In the genomic region with DNA sequence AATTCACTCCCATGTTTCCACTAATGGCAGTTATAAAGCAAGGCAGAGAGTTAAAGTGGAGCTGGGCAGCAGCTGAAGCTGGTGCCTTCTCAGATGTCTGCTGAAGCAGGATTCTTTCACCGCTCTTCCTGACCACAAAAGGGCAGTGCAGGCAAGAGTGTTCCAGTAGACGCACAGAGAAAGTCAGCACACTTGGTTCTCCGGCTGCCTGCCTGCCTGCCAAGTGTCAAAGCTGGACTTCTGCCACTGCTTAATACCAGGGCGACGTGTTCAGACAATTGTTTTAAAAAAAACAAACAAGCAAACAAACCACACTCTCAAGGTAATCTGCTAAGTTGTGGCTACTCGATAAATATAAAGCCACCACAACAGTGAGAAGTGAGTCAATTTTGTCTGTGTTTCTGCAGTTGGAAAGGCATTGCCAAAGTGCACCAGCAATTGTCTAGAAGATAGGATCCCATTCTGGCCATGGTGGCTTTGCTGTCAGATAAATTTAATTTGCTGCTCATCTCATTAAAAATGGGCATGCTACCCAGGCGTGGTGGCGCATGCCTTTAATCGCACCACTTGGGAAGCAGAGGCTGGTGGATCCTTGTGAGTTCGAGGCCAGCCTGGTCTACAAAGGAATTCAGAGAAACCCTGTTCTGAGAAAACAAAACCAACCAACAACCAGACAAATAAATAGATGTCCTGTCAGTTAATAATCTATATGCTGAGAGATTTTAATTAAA, we compare ENCODE assay signal across 8 mouse cellular contexts.
DNase-seq lines count a peak whose midpoint lies in the region; ATAC-seq and TF ChIP-seq lines count a peak whose summit lies in the region.

No protein-coding gene starts in this region.

- H3K36me3 ChIP-seq in embryonic facial prominence, embryonic 11.5 days (replicated peaks; ENCODE audit: control insufficient read depth, insufficient read depth, low read depth, low read length) = no peaks in the 10 kb centered on the region
- no peaks in the 10 kb centered on the region for H3K36me3 ChIP-seq in embryonic facial prominence, embryonic 10.5 days (replicated peaks)
- no peaks in the 10 kb centered on the region for H3K36me3 ChIP-seq in heart, embryonic 12.5 days
- no peaks in the 10 kb centered on the region for H3K36me3 ChIP-seq in limb, embryonic 14.5 days (ENCODE audit: control insufficient read depth, insufficient read depth, low read length)
- H3K36me3 ChIP-seq in thymus, adult 2 months (ENCODE audit: control insufficient read depth, insufficient read depth, low read length) = no peaks in the 10 kb centered on the region

- no peak overlapping the region for H3K4me2 ChIP-seq in embryonic facial prominence, embryonic 11.5 days (ENCODE audit: low read depth, low read length)
- H3K4me2 ChIP-seq in heart, embryonic 12.5 days = no peak overlapping the region
- H3K4me2 ChIP-seq in limb, embryonic 14.5 days (replicated peaks; ENCODE audit: low read depth, low read length, severe bottlenecking) = no peak overlapping the region

- TF ChIP-seq CTCF in thymus, adult 2 months (IDR thresholded peaks at IDR 0.05; ENCODE audit: borderline replicate concordance, control insufficient read depth, extremely low read depth, insufficient read depth, low read length, poor library complexity) = no peak

- ATAC-seq in embryonic facial prominence, embryonic 11.5 days (replicated peaks; ENCODE audit: insufficient number of reproducible peaks, low FRiP score, low TSS enrichment, low read depth) = no peak
- ATAC-seq in heart, embryonic 12.5 days (ENCODE audit: insufficient number of reproducible peaks, low FRiP score) = no peak
- ATAC-seq in limb, embryonic 14.5 days (ENCODE audit: low FRiP score, low read depth) = no peak

- intact Hi-C loops in left cerebral cortex, postnatal 36 days (cut with DNase I) = no loop called here

- H3K4me1 ChIP-seq in embryonic facial prominence, embryonic 11.5 days (ENCODE audit: control insufficient read depth, insufficient read depth, low read length) = no peaks in the 10 kb centered on the region
- H3K4me1 ChIP-seq in embryonic facial prominence, embryonic 10.5 days = peaks cover 19% of the 10 kb centered on the region
- peaks cover 25% of the 10 kb centered on the region for H3K4me1 ChIP-seq in heart, embryonic 12.5 days (replicated peaks)
- peaks cover 20% of the 10 kb centered on the region for H3K4me1 ChIP-seq in limb, embryonic 14.5 days (ENCODE audit: control insufficient read depth, insufficient read depth, low read length)
- H3K4me1 ChIP-seq in thymus, adult 2 months (replicated peaks; ENCODE audit: control insufficient read depth, insufficient read depth, low read length) = no peaks in the 10 kb centered on the region

- DNase-seq in embryonic facial prominence, embryonic 11.5 days (ENCODE audit: low spot score) = peak; percentile 26
- DNase-seq in embryonic facial prominence, embryonic 10.5 days (ENCODE audit: low spot score) = no peak
- DNase-seq in ovary, postnatal 36 days (ENCODE audit: low spot score) = peak; percentile 16
- DNase-seq in ovary, postnatal 14 days (ENCODE audit: low spot score) = no peak
- DNase-seq in limb, embryonic 14.5 days (ENCODE audit: low spot score) = peak; percentile 34
- no peak for DNase-seq in left cerebral cortex, postnatal 36 days (ENCODE audit: low spot score in 2 of 2)
- DNase-seq in thymus, adult 2 months = no peak

- H3K27ac ChIP-seq in embryonic facial prominence, embryonic 11.5 days (replicated peaks; ENCODE audit: low read depth, low read length) = no peak overlapping the region
- no peak overlapping the region for H3K27ac ChIP-seq in embryonic facial prominence, embryonic 10.5 days (replicated peaks)
- H3K27ac ChIP-seq in heart, embryonic 12.5 days (ENCODE audit: poor library complexity, severe bottlenecking) = 0 out of 2 replicates have a peak overlapping the region, but pooled peaks have one; percentile 10
- no peak overlapping the region for H3K27ac ChIP-seq in limb, embryonic 14.5 days (replicated peaks; ENCODE audit: low read depth, low read length)
- H3K27ac ChIP-seq in thymus, adult 2 months (ENCODE audit: control insufficient read depth, insufficient read depth, low read length) = no peak overlapping the region

- TF ChIP-seq POLR2A in limb, embryonic 14.5 days (IDR thresholded peaks at IDR 0.05; ENCODE audit: borderline replicate concordance, extremely low read depth, insufficient read depth, insufficient read length) = no peak
- TF ChIP-seq POLR2A in thymus, adult 2 months (IDR thresholded peaks at IDR 0.05; ENCODE audit: control insufficient read depth, extremely low read depth, insufficient read depth, low read length, poor library complexity) = no peak

- 78% methylated on average over 10 of the region's 10 CpGs for WGBS in embryonic facial prominence, embryonic 11.5 days
- WGBS in embryonic facial prominence, embryonic 10.5 days = 80% methylated on average over 10 of the region's 10 CpGs
- WGBS in heart, embryonic 12.5 days = 67% methylated on average over 10 of the region's 10 CpGs
- 64% methylated on average over 10 of the region's 10 CpGs for WGBS in limb, embryonic 14.5 days
- 90% methylated on average over 10 of the region's 10 CpGs for WGBS in thymus, adult 2 months

- H3K4me3 ChIP-seq in embryonic facial prominence, embryonic 11.5 days (ENCODE audit: low read depth, low read length) = no peak overlapping the region
- H3K4me3 ChIP-seq in embryonic facial prominence, embryonic 10.5 days = no peak overlapping the region
- H3K4me3 ChIP-seq in heart, embryonic 12.5 days = no peak overlapping the region
- H3K4me3 ChIP-seq in limb, embryonic 14.5 days (replicated peaks; ENCODE audit: low read length) = no peak overlapping the region
- H3K4me3 ChIP-seq in thymus, adult 2 months (ENCODE audit: control insufficient read depth, insufficient read depth, low read length) = no peak overlapping the region

- H3K9me3 ChIP-seq in embryonic facial prominence, embryonic 11.5 days (replicated peaks; ENCODE audit: control insufficient read depth, low read length) = no peaks in the 10 kb centered on the region
- no peaks in the 10 kb centered on the region for H3K9me3 ChIP-seq in embryonic facial prominence, embryonic 10.5 days
- no peaks in the 10 kb centered on the region for H3K9me3 ChIP-seq in heart, embryonic 12.5 days (replicated peaks)
- no peaks in the 10 kb centered on the region for H3K9me3 ChIP-seq in limb, embryonic 14.5 days (ENCODE audit: control insufficient read depth, low read length)

- no peaks in the 10 kb centered on the region for H3K27me3 ChIP-seq in embryonic facial prominence, embryonic 11.5 days (ENCODE audit: control insufficient read depth, insufficient read depth, low read length)
- H3K27me3 ChIP-seq in embryonic facial prominence, embryonic 10.5 days (replicated peaks; ENCODE audit: low read depth, poor library complexity, severe bottlenecking) = no peaks in the 10 kb centered on the region
- H3K27me3 ChIP-seq in heart, embryonic 12.5 days (replicated peaks) = no peaks in the 10 kb centered on the region
- no peaks in the 10 kb centered on the region for H3K27me3 ChIP-seq in limb, embryonic 14.5 days (ENCODE audit: control insufficient read depth, insufficient read depth, low read length)
- H3K27me3 ChIP-seq in thymus, adult 2 months (ENCODE audit: control insufficient read depth, insufficient read depth, low read length) = no peaks in the 10 kb centered on the region

- no peak overlapping the region for H3K9ac ChIP-seq in embryonic facial prominence, embryonic 11.5 days (replicated peaks; ENCODE audit: low read length)
- H3K9ac ChIP-seq in heart, embryonic 12.5 days = no peak overlapping the region
- H3K9ac ChIP-seq in limb, embryonic 14.5 days (ENCODE audit: low read depth, low read length, severe bottlenecking) = no peak overlapping the region

Comparison
In these comparisons a context has a peak if more than half of its experiments do, and no peak if none do; other contexts are left out.
1. DNase-seq: peak in embryonic facial prominence, embryonic 11.5 days (single experiment), ovary, postnatal 36 days (single experiment) and limb, embryonic 14.5 days (single experiment); none in embryonic facial prominence, embryonic 10.5 days (single experiment), ovary, postnatal 14 days (single experiment), left cerebral cortex, postnatal 36 days (0 of 2) and thymus, adult 2 months (single experiment).